Mouse (Mus musculus): ENCODE measurements around the gene Snn. TPM values are rescaled to one million over a fixed set of nuclear protein-coding genes. Genes with fewer than 3 reads are reported as not detected.

The Snn gene
- polyA plus RNA-seq, 1 experiment: 71.2 TPM

DNA sequence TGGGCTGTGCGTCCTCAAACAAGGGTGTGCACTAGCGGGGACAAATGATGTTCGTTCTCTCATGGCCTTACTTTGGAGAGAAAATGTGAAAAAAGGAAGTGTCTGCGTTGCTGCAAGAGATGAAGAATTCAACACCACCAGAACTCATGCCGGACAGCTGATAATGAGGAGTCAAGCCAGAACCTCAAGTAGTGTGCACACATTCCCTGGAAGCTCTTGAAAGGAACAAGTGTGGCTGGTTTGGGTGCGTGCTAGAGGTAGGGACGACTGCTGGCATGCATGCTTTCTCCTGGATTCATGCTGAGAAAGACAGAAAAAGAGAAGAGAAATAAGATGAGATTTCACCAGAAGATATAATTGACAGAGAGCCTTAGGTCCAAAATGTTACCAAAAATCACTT is 13.6 kb upstream of the Snn start:
- no peak overlapping the region for H3K4me3 ChIP-seq (ENCODE audit: insufficient read depth, low read depth, low read length)
- no peaks in the 10 kb centered on the region for H3K4me1 ChIP-seq (ENCODE audit: control insufficient read depth, insufficient read depth, low read length)
- no peaks in the 10 kb centered on the region for H3K36me3 ChIP-seq (ENCODE audit: control insufficient read depth, insufficient read depth, low read length)
- no peak for DNase-seq
- 89% methylated on average over 7 of the region's 7 CpGs for whole genome bisulfite sequencing
- no peaks in the 10 kb centered on the region for H3K27me3 ChIP-seq (replicated peaks; ENCODE audit: control insufficient read depth, insufficient read depth, low read length)
- TF ChIP-seq POLR2A (IDR thresholded peaks at IDR 0.05; ENCODE audit: low read depth, low read length) (no peak), CTCF (conservative IDR thresholded peaks at IDR 0.05; ENCODE audit: insufficient read depth, insufficient read length, low read depth, low read length) (no peak)
- H3K27ac ChIP-seq (ENCODE audit: insufficient read depth, low read depth, low read length): no peak overlapping the region

DNA sequence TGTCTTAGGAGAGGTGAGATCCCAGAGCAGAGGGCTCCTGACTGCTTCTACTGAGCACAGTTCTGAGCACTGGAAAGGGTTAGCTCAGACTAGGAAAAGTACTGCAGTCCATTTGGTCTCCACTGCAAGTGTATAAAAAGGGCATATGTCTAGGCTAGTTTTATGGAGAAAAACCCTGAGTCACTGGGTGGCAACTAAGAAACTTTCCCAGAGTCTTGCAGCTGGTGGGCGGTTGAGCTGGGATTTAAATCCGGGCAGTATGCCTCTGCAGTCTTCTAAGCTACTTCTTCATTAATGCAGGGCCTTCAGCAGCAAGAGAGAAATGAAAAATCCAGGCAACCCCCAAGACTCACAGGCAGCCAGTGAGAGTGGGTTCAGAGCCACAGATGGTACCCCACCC is 10.5 kb upstream of the Snn start:
- 97% methylated on average over 2 of the region's 2 CpGs for WGBS
- Histone ChIP-seq H3K27ac (ENCODE audit: insufficient read depth, low read depth, low read length) (no peak overlapping the region), H3K4me1 (ENCODE audit: control insufficient read depth, insufficient read depth, low read length) (no peaks in the 10 kb centered on the region), H3K4me3 (ENCODE audit: insufficient read depth, low read depth, low read length) (no peak overlapping the region), H3K36me3 (ENCODE audit: control insufficient read depth, insufficient read depth, low read length) (no peaks in the 10 kb centered on the region), H3K27me3 (replicated peaks; ENCODE audit: control insufficient read depth, insufficient read depth, low read length) (no peaks in the 10 kb centered on the region)
- no peak for DNase-seq
- TF ChIP-seq POLR2A (IDR thresholded peaks at IDR 0.05; ENCODE audit: low read depth, low read length) (no peak), CTCF (conservative IDR thresholded peaks at IDR 0.05; ENCODE audit: insufficient read depth, insufficient read length, low read depth, low read length) (no peak)

DNA sequence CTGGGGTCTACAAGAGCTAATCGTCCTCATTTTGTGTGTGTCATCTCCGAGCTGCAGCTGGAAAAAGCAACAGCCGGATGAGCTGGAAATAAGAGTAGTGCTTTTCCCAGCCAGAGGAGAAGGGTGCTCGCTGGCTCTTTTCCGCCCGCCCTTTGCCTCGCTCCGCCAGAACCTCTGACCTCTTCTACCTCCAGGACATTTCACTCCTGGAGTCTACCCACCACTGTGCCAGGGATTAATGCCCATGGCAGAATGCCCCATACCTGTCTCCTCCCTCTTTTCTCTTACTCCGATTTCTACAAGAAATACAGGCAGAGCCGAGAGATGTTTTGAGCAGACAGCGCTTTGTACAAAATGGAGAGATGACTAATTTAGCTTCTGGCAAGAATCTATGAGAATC is 9.6 kb upstream of the Snn start:
- WGBS: 67% methylated on average over 11 of the region's 11 CpGs
- no peaks in the 10 kb centered on the region for H3K4me1 ChIP-seq (ENCODE audit: control insufficient read depth, insufficient read depth, low read length)
- no peak overlapping the region for H3K4me3 ChIP-seq (ENCODE audit: insufficient read depth, low read depth, low read length)
- H3K27ac ChIP-seq (ENCODE audit: insufficient read depth, low read depth, low read length): no peak overlapping the region
- DNase-seq: peak; percentile 67
- TF ChIP-seq POLR2A (IDR thresholded peaks at IDR 0.05; ENCODE audit: low read depth, low read length) (no peak), CTCF (conservative IDR thresholded peaks at IDR 0.05; ENCODE audit: insufficient read depth, insufficient read length, low read depth, low read length) (no peak)
- no peaks in the 10 kb centered on the region for H3K36me3 ChIP-seq (ENCODE audit: control insufficient read depth, insufficient read depth, low read length)
- no peaks in the 10 kb centered on the region for H3K27me3 ChIP-seq (replicated peaks; ENCODE audit: control insufficient read depth, insufficient read depth, low read length)

DNA sequence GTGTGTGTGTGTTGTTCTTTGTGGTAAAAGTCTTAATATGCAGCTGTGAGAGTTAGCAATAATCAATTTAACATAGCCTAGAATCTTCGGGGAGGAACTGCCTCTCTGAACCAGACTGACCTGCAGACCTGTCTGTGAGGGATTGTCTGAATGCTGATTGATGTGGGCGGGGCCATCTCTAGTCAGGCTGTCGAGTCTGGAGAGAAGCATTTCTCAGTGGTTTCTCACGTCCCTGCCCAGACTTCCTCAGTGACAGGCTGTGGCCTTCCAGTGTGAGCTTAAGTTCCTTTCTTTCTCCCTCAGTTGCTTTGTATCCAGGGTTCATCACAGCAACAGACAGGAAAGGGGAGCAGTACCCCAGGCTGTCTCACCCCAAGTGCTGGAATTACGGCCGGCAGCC is 6.3 kb upstream of the Snn start:
- no peak overlapping the region for H3K4me3 ChIP-seq (ENCODE audit: insufficient read depth, low read depth, low read length)
- DNase-seq: no peak
- H3K4me1 ChIP-seq (ENCODE audit: control insufficient read depth, insufficient read depth, low read length): no peaks in the 10 kb centered on the region
- 85% methylated on average over 6 of the region's 6 CpGs for whole genome bisulfite sequencing
- TF ChIP-seq POLR2A (IDR thresholded peaks at IDR 0.05; ENCODE audit: low read depth, low read length): no peak
- no peaks in the 10 kb centered on the region for H3K36me3 ChIP-seq (ENCODE audit: control insufficient read depth, insufficient read depth, low read length)
- H3K27ac ChIP-seq (ENCODE audit: insufficient read depth, low read depth, low read length): no peak overlapping the region
- no peaks in the 10 kb centered on the region for H3K27me3 ChIP-seq (replicated peaks; ENCODE audit: control insufficient read depth, insufficient read depth, low read length)

DNA sequence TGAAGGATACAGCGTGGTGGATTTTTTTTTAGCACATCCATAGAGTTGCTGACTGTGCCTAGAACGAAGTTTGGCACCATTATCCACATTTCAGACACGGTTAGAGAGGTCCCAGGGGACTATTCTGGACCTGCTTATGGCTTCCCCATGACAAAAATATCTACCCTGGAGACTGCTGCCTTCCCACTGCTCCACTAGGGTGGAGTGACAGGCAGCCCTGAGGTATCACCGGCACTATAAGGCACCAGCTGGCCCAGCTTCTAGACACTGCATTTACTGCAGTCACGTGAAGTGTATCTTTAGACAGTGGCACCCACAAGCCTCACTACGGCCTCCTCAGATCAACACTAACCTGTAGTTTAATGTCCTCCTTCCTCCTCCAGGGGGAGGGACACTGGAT is 5.9 kb upstream of the Snn start:
- Histone ChIP-seq H3K27me3 (replicated peaks; ENCODE audit: control insufficient read depth, insufficient read depth, low read length) (no peaks in the 10 kb centered on the region), H3K36me3 (ENCODE audit: control insufficient read depth, insufficient read depth, low read length) (no peaks in the 10 kb centered on the region), H3K4me1 (ENCODE audit: control insufficient read depth, insufficient read depth, low read length) (no peaks in the 10 kb centered on the region), H3K27ac (ENCODE audit: insufficient read depth, low read depth, low read length) (no peak overlapping the region), H3K4me3 (ENCODE audit: insufficient read depth, low read depth, low read length) (no peak overlapping the region)
- WGBS: 85% methylated on average over 6 of the region's 6 CpGs
- DNase-seq: no peak
- no peak for TF ChIP-seq CTCF (conservative IDR thresholded peaks at IDR 0.05; ENCODE audit: insufficient read depth, insufficient read length, low read depth, low read length)

DNA sequence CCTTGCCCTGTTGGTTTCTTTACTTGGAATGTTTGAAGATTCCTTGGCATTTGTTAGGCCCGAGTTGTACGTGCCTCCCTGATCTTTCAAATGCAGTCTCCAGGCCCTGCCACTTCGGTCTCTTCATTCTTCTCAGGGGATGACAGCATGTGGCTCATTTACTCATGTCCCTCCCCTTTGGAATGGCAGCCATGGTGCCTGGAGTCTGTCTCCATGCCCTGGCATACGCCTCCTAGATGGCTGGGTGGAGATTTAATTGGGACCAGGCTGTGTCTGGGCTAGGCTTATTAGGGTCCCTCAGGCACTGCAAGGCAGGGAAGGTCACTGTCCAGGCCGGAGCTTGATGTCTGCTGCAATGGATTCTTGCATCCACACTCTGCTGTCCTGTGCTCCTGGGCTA is 4.8 kb upstream of the Snn start:
- DNase-seq: no peak
- Histone ChIP-seq H3K4me3 (ENCODE audit: insufficient read depth, low read depth, low read length) (no peak overlapping the region), H3K27ac (ENCODE audit: insufficient read depth, low read depth, low read length) (no peak overlapping the region), H3K4me1 (ENCODE audit: control insufficient read depth, insufficient read depth, low read length) (no peaks in the 10 kb centered on the region), H3K27me3 (replicated peaks; ENCODE audit: control insufficient read depth, insufficient read depth, low read length) (no peaks in the 10 kb centered on the region), H3K36me3 (ENCODE audit: control insufficient read depth, insufficient read depth, low read length) (no peaks in the 10 kb centered on the region)
- no peak for TF ChIP-seq CTCF (conservative IDR thresholded peaks at IDR 0.05; ENCODE audit: insufficient read depth, insufficient read length, low read depth, low read length)
- TF ChIP-seq POLR2A (IDR thresholded peaks at IDR 0.05; ENCODE audit: low read depth, low read length): no peak
- WGBS: 94% methylated on average over 5 of the region's 5 CpGs

DNA sequence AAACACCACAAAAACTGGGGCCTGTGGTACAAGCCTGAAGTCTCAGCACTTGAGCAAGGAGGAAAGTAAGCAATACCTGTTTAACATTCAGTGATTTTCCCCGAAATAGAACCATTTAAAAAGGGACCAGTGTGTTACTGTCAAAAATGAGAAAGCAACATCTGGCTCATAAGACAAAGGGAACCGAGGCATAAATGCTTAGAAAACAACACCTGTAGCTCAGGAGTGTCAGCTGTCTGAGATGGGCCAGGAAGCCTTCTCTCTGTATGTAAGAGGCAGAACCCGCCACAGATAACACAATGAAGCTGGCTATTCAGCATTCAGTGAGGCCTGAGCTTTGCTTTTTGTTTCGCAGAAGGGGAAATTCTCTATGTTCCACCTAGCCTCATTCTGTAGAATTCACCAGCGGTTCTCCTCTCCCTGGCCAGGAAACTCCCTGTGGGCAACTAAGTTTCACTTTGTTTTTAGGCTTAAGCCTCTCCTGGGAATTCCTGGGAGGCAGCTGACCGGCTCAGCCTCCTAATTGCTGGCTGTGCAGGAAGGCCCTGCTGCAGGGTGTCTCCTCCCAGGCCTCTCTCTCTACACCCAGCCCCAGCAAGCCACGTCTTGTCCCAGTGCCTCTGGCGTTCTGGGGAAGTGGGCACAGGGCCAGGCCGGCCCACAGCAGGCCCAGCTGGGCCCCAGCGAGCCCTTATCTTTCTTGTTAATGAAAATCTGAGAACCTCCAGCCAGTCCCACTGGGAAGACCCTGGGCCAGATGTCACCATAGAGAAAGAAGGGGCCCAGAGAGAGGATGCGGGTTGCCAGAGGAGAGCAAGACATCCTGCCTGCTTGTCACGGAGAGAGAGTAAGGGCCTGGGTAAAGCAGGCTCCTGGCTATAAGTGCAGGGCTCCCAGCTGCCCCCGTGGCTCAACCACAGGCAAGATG is 2.3 kb downstream of the Snn start:
- WGBS: 23% methylated on average over 13 of the region's 13 CpGs
- no peaks in the 10 kb centered on the region for H3K27me3 ChIP-seq (replicated peaks; ENCODE audit: control insufficient read depth, insufficient read depth, low read length)
- DNase-seq: peak; percentile 93
- H3K4me1 ChIP-seq (ENCODE audit: control insufficient read depth, insufficient read depth, low read length): peaks cover 24% of the 10 kb centered on the region
- no peak for TF ChIP-seq POLR2A (IDR thresholded peaks at IDR 0.05; ENCODE audit: low read depth, low read length)
- TF ChIP-seq CTCF (conservative IDR thresholded peaks at IDR 0.05; ENCODE audit: insufficient read depth, insufficient read length, low read depth, low read length): no peak
- no peaks in the 10 kb centered on the region for H3K36me3 ChIP-seq (ENCODE audit: control insufficient read depth, insufficient read depth, low read length)
- H3K4me3 ChIP-seq (ENCODE audit: insufficient read depth, low read depth, low read length): no peak overlapping the region
- H3K27ac ChIP-seq (ENCODE audit: insufficient read depth, low read depth, low read length): peak overlapping the region; percentile 90

Data from kidney, adult 2 months (tissue).